Mouse (Mus musculus) liver, embryonic 14.5 days (tissue): ENCODE measurements around the gene Etv6. TPM values are rescaled to one million over a fixed set of nuclear protein-coding genes. Genes with fewer than 3 reads are reported as not detected.

Experiments
- ATAC-seq: fragments of 200-750 bp; cut with Nextera tagmentation; 2 replicates; pipeline ENCODE4 v1.8.0; 2017; ENCODE audit warnings: moderate number of reproducible peaks, mild to moderate bottlenecking, moderate library complexity; ENCODE audit not compliant: insufficient read depth
- DNase-seq, 3 experiments: peaks; one replicate each; pipeline ENCODE4 v3.0.0-alpha.2; 2012 to 2013; ENCODE audit warnings: low read depth in 3 of 3, low spot score in 3 of 3
- H3K27ac ChIP-seq: fragments of 300-500 bp; sonication (generic); 2 replicates; pipeline ENCODE4 v1.5.1; 2014; ENCODE audit warnings: moderate library complexity, mild to moderate bottlenecking, control low read depth, inconsistent platforms
- H3K27me3 ChIP-seq: fragments of 300-500 bp; sonication (generic); 2 replicates; pipeline ENCODE4 v1.6.1; 2014; ENCODE audit warnings: mild to moderate bottlenecking, low read length, moderate library complexity; ENCODE audit not compliant: control insufficient read depth, insufficient read depth
- H3K36me3 ChIP-seq: fragments of 300-500 bp; sonication (generic); replicated peaks from 2 replicates; pipeline ENCODE4 v1.6.1; 2014; ENCODE audit warnings: low read depth; ENCODE audit not compliant: control insufficient read depth, insufficient read depth
- H3K4me1 ChIP-seq, 2 experiments: fragments of 200-500 bp in 1 of 2; fragments of 300-500 bp in 1 of 2; sonication (generic) in 1 of 2; replicated peaks; 2 replicates each; pipeline ENCODE4 v1.6.1; 2012 to 2014; ENCODE audit warnings: antibody characterized with exemption in 1 of 2, inconsistent platforms in 1 of 2, low read length in 1 of 2; ENCODE audit not compliant: control insufficient read depth in 2 of 2, insufficient read depth in 2 of 2
- H3K4me2 ChIP-seq: fragments of 300-500 bp; sonication (generic); 2 replicates; pipeline ENCODE4 v1.6.1; 2014; ENCODE audit warnings: low read depth, mild to moderate bottlenecking, control low read depth, moderate library complexity
- H3K4me3 ChIP-seq, 2 experiments: fragments of 200-500 bp in 1 of 2; fragments of 300-500 bp in 1 of 2; sonication (generic) in 1 of 2; 2 replicates each; pipeline ENCODE4 v1.5.1; 2012 to 2014; ENCODE audit warnings: low read depth in 2 of 2, low read length in 2 of 2, mild to moderate bottlenecking in 2 of 2, control low read depth in 1 of 2, inconsistent platforms in 1 of 2, moderate library complexity in 1 of 2; ENCODE audit not compliant: insufficient read depth in 1 of 2
- H3K9ac ChIP-seq: fragments of 300-500 bp; sonication (generic); replicated peaks from 2 replicates; pipeline ENCODE4 v1.6.1; 2014; ENCODE audit warnings: mild to moderate bottlenecking, control low read depth, moderate library complexity
- H3K9me3 ChIP-seq: fragments of 300-500 bp; sonication (generic); 2 replicates; pipeline ENCODE4 v1.6.1; 2016; ENCODE audit warnings: low read length, mixed read lengths; ENCODE audit not compliant: control insufficient read depth
- CTCF ChIP-seq: IDR thresholded peaks from 2 replicates; pipeline ENCODE4 v1.5.1; 2016; ENCODE audit warnings: antibody characterized with exemption, low read depth, control low read depth
- EP300 ChIP-seq: IDR thresholded peaks from 2 replicates; pipeline ENCODE4 v1.6.1; 2016; ENCODE audit warnings: antibody characterized with exemption, low read depth
- WGBS: fragments of 180-500 bp; shearing (Covaris S2); extraction: QIAGEN DNeasy Blood & Tissue Kit; methylation state at CpG from one replicate; pipeline ENCODE4 v1.1.7; 2014; ENCODE audit not compliant: insufficient replicate concordance; 5-methylcytosine and 5-hydroxymethylcytosine counted together
- polyA plus RNA-seq, 2 experiments: library from polyadenylated mRNA; depleted of rRNA in 1 of 2; stranded (reverse) in 1 of 2; unstranded in 1 of 2; fragments of >200 nt; fragmentation: Nextera tagmentation in 1 of 2; extraction: Ambion mirVana in 1 of 2; gene quantifications; 2 replicates each; pipeline versions ENCODE4 v1.2.1 to v1.2.3; 2012 to 2014

The Etv6 gene
- polyA plus RNA-seq, 2 experiments = 2.6 to 3.0 TPM

DNA sequence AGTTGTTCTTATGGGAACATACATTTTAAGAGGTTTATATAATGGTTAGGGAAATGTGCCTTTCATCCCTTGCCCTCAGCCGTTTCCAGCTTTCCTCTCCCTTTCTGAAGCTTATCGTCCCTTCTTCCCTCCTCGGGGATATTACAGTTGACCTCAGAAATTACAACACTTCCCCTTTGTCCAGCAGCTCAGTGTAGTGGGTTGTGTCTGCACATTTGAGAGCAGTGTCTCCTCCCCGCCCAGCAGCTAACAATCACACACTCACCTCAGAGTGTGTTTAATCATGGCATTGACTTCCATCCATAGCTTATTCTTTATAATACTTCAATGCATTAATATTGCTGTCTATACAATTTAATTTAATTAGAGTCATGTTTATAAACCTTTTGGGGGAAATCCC is 98.3 kb downstream of the Etv6 start:
- Histone ChIP-seq H3K27me3 (no peaks in the 10 kb centered on the region), H3K4me1 (peaks cover 14 to 33% of the 10 kb centered on the region in 2 experiments), H3K9ac (no peak overlapping the region), H3K4me3 (no peak overlapping the region), H3K9me3 (no peaks in the 10 kb centered on the region), H3K27ac (no peak overlapping the region), H3K4me2 (no peak overlapping the region), H3K36me3 (no peaks in the 10 kb centered on the region)
- DNase-seq = no peak
- WGBS = 20% methylated on average over 4 of the region's 4 CpGs
- no peak for TF ChIP-seq CTCF
- no peak for TF ChIP-seq EP300
- no peak for ATAC-seq

DNA sequence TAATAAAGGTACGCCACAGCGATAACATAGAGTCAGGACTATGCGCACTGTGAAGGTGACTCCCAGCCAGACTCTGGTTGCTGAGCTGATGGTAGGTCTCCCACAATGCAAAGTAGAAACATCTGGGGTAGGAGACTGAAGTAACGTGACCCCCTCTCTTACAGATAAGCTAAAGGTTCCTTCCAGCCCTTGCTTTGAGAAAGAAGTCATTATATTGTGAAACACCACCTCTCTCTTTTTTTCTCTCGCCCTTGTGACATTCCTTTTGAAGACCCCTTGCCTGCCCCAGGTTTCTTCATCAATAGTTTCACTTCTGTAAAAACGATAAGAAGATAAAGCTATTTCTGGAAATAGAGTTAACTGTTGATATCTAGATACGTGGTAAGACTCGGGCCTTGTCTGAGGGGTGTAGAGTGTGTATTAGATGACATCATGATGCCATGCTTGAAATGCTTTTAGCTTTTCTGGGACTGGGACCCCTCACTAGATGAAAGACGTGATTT is 99.4 kb downstream of the Etv6 start:
- Histone ChIP-seq H3K9me3 (no peaks in the 10 kb centered on the region), H3K27ac (no peak overlapping the region), H3K4me2 (no peak overlapping the region), H3K36me3 (no peaks in the 10 kb centered on the region), H3K9ac (no peak overlapping the region), H3K4me3 (no peak overlapping the region), H3K4me1 (peaks cover 14 to 32% of the 10 kb centered on the region in 2 experiments), H3K27me3 (no peaks in the 10 kb centered on the region)
- no peak for DNase-seq
- no peak for ATAC-seq
- TF ChIP-seq EP300 (no peak), CTCF (no peak)
- WGBS = 46% methylated on average over 9 of the region's 9 CpGs

DNA sequence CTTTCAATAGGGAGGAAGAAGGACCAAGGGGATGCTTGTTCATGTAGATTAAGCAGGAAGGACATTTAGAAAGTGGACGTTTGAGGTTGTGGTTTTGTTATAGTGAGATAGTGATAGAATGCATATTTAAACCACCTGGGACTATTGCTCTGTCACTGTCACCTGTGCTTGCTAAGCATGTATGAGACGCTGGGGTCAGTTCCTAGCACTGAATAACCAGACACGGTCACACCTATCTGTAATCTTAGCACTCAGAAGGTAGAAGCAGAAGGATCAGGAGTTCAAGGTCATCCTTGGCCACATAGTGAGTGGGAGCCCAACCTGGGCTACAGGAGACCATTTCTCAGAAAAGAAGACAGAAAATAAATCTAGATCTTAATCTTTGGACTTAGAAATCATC is 100.8 kb downstream of the Etv6 start:
- no peaks in the 10 kb centered on the region for H3K36me3 ChIP-seq
- DNase-seq (no peak), ATAC-seq (no peak)
- WGBS = 46% methylated on average over 3 of the region's 3 CpGs
- H3K4me1 ChIP-seq = peaks cover 6 to 20% of the 10 kb centered on the region in 2 experiments; a peak in 3 of 4 replicates
- H3K4me2 ChIP-seq = no peak overlapping the region
- TF ChIP-seq CTCF (no peak), EP300 (no peak)
- H3K27ac ChIP-seq = no peak overlapping the region
- no peak overlapping the region for H3K4me3 ChIP-seq
- no peaks in the 10 kb centered on the region for H3K27me3 ChIP-seq
- no peak overlapping the region for H3K9ac ChIP-seq
- no peaks in the 10 kb centered on the region for H3K9me3 ChIP-seq

DNA sequence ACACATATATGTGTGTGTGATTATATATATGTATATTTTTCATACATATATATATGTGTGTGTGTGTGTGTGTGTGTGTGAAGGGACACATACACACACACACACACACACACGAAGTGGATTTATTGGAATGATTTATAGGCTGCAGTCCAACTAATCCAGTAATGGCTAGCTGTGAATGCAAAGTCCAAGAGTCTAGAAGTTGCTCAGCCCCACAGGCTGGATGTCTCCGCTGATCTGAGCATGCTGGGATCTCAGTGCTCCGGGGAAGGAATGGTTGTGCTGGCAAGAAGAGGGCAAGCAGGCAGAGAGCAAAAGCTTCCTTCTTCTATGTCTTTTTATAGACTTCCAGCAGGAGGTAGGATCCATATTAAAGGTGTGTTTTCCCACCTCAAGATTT is 103.9 kb downstream of the Etv6 start:
- H3K4me2 ChIP-seq = no peak overlapping the region
- no peak overlapping the region for H3K27ac ChIP-seq
- 84% methylated on average over 3 of the region's 3 CpGs for WGBS
- peaks cover 3 to 21% of the 10 kb centered on the region in 2 experiments; a peak in 3 of 4 replicates for H3K4me1 ChIP-seq
- no peak for ATAC-seq
- DNase-seq = no peak
- H3K4me3 ChIP-seq = no peak overlapping the region
- H3K27me3 ChIP-seq = no peaks in the 10 kb centered on the region
- no peak for TF ChIP-seq CTCF
- TF ChIP-seq EP300 = no peak
- H3K9ac ChIP-seq = no peak overlapping the region
- H3K9me3 ChIP-seq = no peaks in the 10 kb centered on the region
- no peaks in the 10 kb centered on the region for H3K36me3 ChIP-seq

DNA sequence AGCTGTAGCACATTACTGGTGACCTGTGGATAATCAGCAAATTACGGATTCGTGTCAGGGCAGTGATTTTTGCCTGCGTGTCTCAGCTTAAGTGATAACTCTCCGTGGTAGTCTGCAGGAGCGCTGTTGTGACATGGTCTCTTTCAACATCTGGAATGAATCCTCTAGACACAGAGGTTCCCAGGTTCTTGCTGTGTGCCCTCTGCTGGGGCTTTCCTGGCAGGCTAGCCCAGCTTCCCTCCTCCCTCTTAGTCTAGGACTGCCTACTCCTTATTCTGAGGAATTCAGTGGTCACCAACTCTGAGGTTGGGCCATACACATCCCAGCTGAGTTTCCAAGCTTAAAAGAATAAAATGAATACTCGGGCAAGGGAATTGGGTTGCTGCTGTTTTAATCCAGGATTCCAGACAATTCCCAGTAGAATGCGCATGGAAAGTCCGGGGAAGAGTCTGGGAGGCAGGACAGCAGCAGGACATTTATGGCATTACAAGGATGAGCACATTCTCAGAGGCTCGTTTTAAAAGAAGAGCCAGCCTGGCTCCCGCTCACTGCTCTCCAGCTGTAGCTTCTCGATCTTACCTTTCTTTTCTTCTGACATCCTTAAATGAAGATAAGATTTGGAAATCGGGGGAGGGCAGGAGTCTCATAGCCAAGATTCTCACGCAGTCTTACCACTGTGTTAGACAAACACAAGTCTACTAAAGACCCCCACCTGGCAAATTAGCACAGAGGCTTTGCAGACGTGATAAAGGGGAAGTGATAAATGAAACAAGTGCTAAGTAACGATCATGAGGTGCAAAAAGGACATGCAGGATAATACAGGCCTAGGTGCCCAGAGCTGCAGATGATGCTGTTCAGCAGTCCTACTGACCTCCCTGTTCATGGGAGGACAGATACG is 105.5 kb downstream of the Etv6 start:
- H3K4me3 ChIP-seq = no peak overlapping the region
- no peaks in the 10 kb centered on the region for H3K36me3 ChIP-seq
- no peaks in the 10 kb centered on the region for H3K9me3 ChIP-seq
- no peak overlapping the region for H3K4me2 ChIP-seq
- TF ChIP-seq EP300 (no peak), CTCF (no peak)
- H3K27me3 ChIP-seq = no peaks in the 10 kb centered on the region
- H3K9ac ChIP-seq = no peak overlapping the region
- no peak overlapping the region for H3K27ac ChIP-seq
- DNase-seq (no peak), ATAC-seq (no peak)
- peaks cover 6 to 19% of the 10 kb centered on the region in 2 experiments; a peak in 3 of 4 replicates for H3K4me1 ChIP-seq
- WGBS = 58% methylated on average over 16 of the region's 16 CpGs
